Mouse (Mus musculus): Measurements from ENCODE around the gene Mcf2l.

Gene Mcf2l

DNA sequence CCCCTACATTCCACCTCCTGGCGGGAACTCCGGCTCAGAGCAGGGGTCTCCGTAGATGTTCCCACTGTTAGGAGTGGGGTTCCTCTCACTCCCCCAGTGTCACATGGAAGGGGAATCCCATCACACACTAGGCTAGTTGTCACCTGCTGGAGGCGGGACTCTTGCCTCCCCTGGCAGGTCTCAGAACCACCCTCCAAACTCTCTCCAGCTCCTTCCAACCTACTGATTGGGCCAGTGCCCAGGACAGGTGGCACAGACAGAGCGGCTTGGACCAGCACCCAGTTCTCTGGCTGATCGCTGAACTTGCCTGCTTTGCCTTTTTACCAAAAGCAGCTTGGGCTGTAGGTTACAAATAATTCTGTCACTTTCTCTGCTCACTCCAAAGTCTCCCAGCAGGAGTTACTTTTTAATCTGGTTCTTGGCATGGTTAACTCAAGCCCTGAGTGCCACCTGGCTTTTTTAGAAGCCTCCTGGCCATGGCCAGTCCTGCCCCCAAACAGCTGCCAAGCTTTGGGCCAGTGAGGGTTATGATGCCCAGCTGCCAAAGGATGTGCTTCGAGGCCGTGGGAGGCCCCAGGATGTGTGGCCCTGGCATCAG is 687 bp downstream of the Mcf2l start:
- DNase-seq (ENCODE audit: low spot score in 2 of 2): no peak

DNA sequence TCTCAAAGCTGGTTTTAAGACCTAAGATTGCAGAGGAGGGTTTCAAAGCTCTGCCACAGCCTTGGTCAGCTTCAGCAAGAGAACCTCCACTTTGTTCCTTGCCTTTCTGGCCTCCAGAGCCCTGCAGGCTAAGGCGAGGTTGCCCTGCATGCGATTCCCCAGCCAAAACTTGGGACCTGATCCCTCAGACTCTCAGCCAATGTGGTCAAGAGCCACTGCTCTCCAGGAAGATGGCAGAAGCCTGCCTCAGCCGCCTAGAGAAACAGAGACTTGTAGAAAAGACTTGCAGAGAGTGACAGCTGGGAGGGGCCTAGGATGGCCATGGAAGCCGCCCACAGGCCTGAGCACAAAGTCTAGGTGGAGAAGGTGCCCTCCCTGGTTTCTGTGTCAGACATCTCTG is 1.4 kb downstream of the Mcf2l start:
- no peak for DNase-seq (ENCODE audit: low spot score in 2 of 2)

- DNase-seq (ENCODE audit: low spot score in 2 of 2): no peak
Observed at GRCm38 (mm10) chr8:12877126-12877525, 3.5 kb downstream of the Mcf2l start.

GRCm38 (mm10) chr8:12880163-12880562 is 6.6 kb downstream of the Mcf2l start:
- DNase-seq (ENCODE audit: low spot score in 2 of 2): no peak

GRCm38 (mm10) chr8:12883051-12884004 is 9.7 kb downstream of the Mcf2l start:
- no peak for DNase-seq (ENCODE audit: low spot score in 2 of 2)

- DNase-seq (ENCODE audit: low spot score in 2 of 2): no peak
Observed at GRCm38 (mm10) chr8:12887772-12888435, 14.3 kb downstream of the Mcf2l start.

- no peak for DNase-seq (ENCODE audit: low spot score in 2 of 2)
Observed at GRCm38 (mm10) chr8:12889046-12889598, 15.5 kb downstream of the Mcf2l start.

DNA sequence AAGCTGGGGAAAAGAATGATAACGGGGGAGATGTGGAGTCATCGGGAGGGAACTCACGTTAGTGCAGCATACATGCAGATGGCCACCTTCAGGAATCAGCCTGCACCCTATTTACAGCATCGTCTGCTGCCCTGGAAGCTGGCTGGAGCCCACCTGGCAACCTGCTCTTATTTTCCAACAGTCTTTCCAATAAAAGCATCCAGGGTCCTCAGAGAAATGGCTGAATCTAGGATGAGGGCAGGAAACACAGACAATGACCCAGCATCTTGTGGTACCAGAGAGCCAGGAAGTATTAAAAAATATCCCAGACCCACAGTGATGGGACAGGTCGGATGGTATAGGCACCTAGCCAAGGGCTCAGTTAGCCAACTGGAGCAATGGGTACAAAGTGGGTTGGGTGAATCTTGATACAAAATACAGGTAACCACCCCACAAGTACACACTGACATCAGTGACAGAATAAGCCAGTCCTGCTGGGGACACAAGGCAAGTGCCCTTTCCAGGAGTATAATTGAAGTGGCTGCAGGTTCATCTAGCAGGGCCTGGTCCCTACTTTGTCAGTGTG is 19.4 kb downstream of the Mcf2l start:
- DNase-seq (ENCODE audit: low spot score in 2 of 2): no peak

- no peak for DNase-seq (ENCODE audit: low spot score in 2 of 2)
Observed at GRCm38 (mm10) chr8:12893797-12894578, 20.4 kb downstream of the Mcf2l start.

DNA sequence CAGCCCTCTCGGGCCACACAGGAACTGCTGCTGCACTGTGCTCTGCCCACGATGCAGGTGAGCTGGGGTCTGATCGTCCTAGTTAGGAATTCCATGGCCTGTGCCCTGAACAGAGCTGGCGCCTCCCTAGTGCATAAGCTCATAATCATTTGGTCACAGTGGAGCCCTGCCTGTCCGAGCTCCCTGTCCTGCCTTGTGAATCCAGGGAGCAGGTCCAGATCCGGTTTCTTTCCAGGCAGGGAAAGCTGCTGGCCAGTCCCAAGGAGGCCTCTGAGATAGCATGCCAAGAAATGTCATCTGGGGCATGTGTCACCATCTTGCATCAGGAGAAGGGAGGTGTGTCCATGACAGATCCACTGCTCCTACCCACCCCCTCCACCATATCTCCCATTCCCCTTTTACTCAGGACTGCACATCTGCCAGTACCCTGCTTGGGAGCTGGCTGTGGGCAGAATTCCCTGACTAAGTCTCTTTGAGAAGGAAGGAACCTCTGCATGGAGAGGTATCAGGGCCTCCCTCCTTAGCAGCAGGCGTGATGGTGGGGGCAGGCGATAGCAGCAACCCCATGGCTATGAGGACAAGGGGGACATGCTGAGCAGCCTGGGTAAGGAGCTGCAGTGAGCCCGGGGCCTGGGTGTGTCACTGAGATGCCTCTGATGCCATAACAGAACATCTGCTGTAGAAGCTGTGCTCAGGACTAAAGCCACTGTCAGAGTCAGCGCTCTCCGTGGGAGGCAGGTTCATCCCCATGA is 21.4 kb downstream of the Mcf2l start:
- DNase-seq (ENCODE audit: low spot score in 2 of 2): no peak

DNA sequence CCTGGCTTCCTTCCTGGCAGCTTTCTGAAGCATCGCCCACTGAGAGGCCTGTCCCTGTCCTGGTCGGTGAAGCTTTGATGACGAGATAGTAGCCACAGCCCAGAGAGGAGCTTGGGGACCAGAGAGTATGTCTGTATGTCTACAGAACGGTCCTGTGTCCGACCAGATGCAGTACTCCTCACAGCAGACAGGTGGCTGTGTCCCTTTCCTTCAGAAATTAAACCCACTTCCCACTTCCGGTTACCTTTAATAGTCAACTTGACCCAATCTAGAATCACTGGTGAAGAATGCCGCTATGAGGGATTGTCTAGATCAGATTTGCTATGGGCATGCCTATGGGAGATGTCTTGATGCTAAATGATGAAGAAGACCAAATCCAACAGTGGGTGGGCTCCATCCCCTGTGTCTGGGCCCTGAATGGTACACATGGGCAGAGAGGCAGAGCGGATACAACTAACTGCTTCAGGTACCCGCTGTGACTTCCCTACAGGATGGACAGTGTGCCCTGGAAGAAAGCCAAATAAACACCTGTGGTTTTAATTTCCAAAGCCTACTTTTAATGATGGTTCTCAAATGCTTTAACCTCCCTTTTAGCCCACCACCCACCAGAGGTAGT is 22.0 kb downstream of the Mcf2l start:
- DNase-seq (ENCODE audit: low spot score in 2 of 2): no peak

GRCm38 (mm10) chr8:12896494-12897373 is 23.1 kb downstream of the Mcf2l start:
- DNase-seq (ENCODE audit: low spot score in 2 of 2): peak in 1 of 2 experiments; percentile 34

- DNase-seq (ENCODE audit: low spot score in 2 of 2): no peak
Observed at GRCm38 (mm10) chr8:12897815-12898214, 24.2 kb downstream of the Mcf2l start.

GRCm38 (mm10) chr8:12903790-12904415 is 30.3 kb downstream of the Mcf2l start:
- DNase-seq (ENCODE audit: low spot score in 2 of 2): no peak

- DNase-seq (ENCODE audit: low spot score in 2 of 2): no peak
Observed at GRCm38 (mm10) chr8:12905122-12905521, 31.5 kb downstream of the Mcf2l start.

GRCm38 (mm10) chr8:12905599-12906321 is 32.2 kb downstream of the Mcf2l start:
- no peak for DNase-seq (ENCODE audit: low spot score in 2 of 2)

DNA sequence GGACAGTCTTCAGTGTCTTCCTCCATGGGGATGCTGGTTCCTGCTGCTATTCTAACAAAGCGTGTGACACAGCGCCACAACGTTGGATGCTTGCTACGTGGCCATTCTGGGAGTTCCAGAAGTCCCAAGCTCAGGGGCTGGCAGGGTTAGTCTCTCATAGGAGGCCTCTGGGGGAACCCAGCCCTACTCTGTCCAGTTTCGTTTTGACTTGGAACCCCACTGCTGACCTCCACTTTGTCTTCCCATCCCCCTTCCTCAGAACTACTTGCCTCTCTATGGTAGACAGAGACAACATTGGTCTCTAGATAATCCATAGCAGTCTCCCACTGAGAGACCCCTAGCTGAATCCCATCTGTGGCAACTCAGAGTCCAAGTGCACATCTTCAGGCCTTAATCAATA is 33.0 kb downstream of the Mcf2l start:
- no peak for DNase-seq (ENCODE audit: low spot score in 2 of 2)

GRCm38 (mm10) chr8:12907730-12908129 is 34.1 kb downstream of the Mcf2l start:
- DNase-seq (ENCODE audit: low spot score in 2 of 2): no peak
